In the genomic region with DNA sequence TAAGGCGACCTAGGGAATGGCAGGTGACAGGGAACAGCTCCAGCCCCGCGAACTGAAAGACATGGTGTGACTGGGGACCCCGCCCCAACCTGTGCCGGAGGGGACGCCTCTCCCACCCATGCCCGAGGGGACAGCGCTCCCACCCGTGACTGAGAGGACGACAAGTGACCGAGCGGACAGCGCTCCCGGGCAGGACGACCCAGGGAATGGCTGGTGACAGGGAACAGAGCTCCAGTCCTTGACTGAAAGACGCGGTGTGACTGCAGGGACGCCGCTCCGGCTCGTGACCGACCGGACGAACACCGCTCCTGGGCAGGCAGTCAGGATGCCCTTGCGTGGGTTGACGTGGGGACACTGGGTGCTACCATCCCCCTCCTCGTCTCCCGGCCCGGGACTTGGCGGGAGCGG, we compare ENCODE assay signal across 8 mouse cellular contexts. TPM values are rescaled to one million over a fixed set of nuclear protein-coding genes. Genes with fewer than 3 reads are reported as not detected.
A peak's percentile ranks its signal among the peaks of the same experiment; 100 is the strongest.
DNase-seq lines count a peak whose midpoint lies in the region; ATAC-seq and TF ChIP-seq lines count a peak whose summit lies in the region.

No protein-coding gene starts in this region.

- DNase-seq in urinary bladder, adult 2 months (ENCODE audit: low spot score) = peak; percentile 39
- DNase-seq in urinary bladder, postnatal 10 days (ENCODE audit: low spot score) = no peak
- no peak for DNase-seq in forebrain, embryonic 11.5 days (ENCODE audit: low spot score)
- DNase-seq in kidney, postnatal 0 days (ENCODE audit: low spot score) = peak; percentile 18
- peak; percentile 44 for DNase-seq in liver, embryonic 13.5 days
- DNase-seq in urinary bladder, postnatal 25 days (ENCODE audit: low spot score) = peak; percentile 22

- no peaks in the 10 kb centered on the region for H3K9me3 ChIP-seq in forebrain, embryonic 11.5 days (ENCODE audit: control insufficient read depth, low read length)
- no peaks in the 10 kb centered on the region for H3K9me3 ChIP-seq in heart, embryonic 15.5 days (replicated peaks)
- no peaks in the 10 kb centered on the region for H3K9me3 ChIP-seq in kidney, postnatal 0 days (replicated peaks; ENCODE audit: low read length)
- no peaks in the 10 kb centered on the region for H3K9me3 ChIP-seq in liver, embryonic 13.5 days (replicated peaks)

- peak overlapping the region; percentile 99 for H3K4me2 ChIP-seq in forebrain, embryonic 11.5 days (ENCODE audit: low read depth, low read length, severe bottlenecking)
- H3K4me2 ChIP-seq in heart, embryonic 15.5 days = peak overlapping the region; percentile 91
- peak overlapping the region; percentile 85 for H3K4me2 ChIP-seq in kidney, postnatal 0 days (ENCODE audit: low read length)
- peak overlapping the region; percentile 97 for H3K4me2 ChIP-seq in liver, embryonic 13.5 days

- H3K27me3 ChIP-seq in forebrain, embryonic 11.5 days (ENCODE audit: control insufficient read depth, insufficient read depth, low read length) = no peaks in the 10 kb centered on the region
- H3K27me3 ChIP-seq in heart, embryonic 15.5 days = no peaks in the 10 kb centered on the region
- no peaks in the 10 kb centered on the region for H3K27me3 ChIP-seq in kidney, postnatal 0 days (ENCODE audit: insufficient read depth, low read length)
- H3K27me3 ChIP-seq in liver, embryonic 13.5 days = no peaks in the 10 kb centered on the region

- WGBS in forebrain, embryonic 11.5 days = under 1% methylated on average over 31 of the region's 32 CpGs
- WGBS in heart, embryonic 15.5 days = under 1% methylated on average over 32 of the region's 32 CpGs
- under 1% methylated on average over 32 of the region's 32 CpGs for WGBS in kidney, postnatal 0 days
- under 1% methylated on average over 32 of the region's 32 CpGs for WGBS in liver, embryonic 13.5 days (ENCODE audit: insufficient replicate concordance)

- ATAC-seq in forebrain, embryonic 11.5 days (replicated peaks; ENCODE audit: low FRiP score) = 0 out of 2 replicates have a peak, but pooled peaks have one; percentile 1
- ATAC-seq in heart, embryonic 15.5 days (replicated peaks; ENCODE audit: insufficient number of reproducible peaks, insufficient read depth, low FRiP score, low read depth) = peak; percentile 10; the same call in 1 of the 2 replicates
- peak; percentile 1; the same call in 1 of the 2 replicates for ATAC-seq in kidney, postnatal 0 days (replicated peaks; ENCODE audit: low FRiP score, low read depth)
- ATAC-seq in liver, embryonic 13.5 days (ENCODE audit: low read depth) = peak; percentile 6
- ATAC-seq in monocyte, adult 5-6 weeks (replicated peaks; ENCODE audit: insufficient number of reproducible peaks, low FRiP score, low TSS enrichment, poor library complexity, severe bottlenecking) = peak; percentile 12; the same call in 1 of the 2 replicates

- peaks cover 1% of the 10 kb centered on the region; the same call in 1 of the 2 replicates for H3K4me1 ChIP-seq in forebrain, embryonic 11.5 days (replicated peaks; ENCODE audit: control insufficient read depth, insufficient read depth, low read length)
- H3K4me1 ChIP-seq in heart, embryonic 15.5 days (replicated peaks) = peaks cover 15% of the 10 kb centered on the region
- H3K4me1 ChIP-seq in kidney, postnatal 0 days (replicated peaks; ENCODE audit: insufficient read depth, low read length) = 0 out of 2 replicates have a peak, but pooled peaks cover 3% of the 10 kb centered on the region
- H3K4me1 ChIP-seq in liver, embryonic 13.5 days (replicated peaks) = peaks cover 29% of the 10 kb centered on the region

- peak overlapping the region; percentile 63 for H3K9ac ChIP-seq in forebrain, embryonic 11.5 days (ENCODE audit: low read length)
- H3K9ac ChIP-seq in heart, embryonic 15.5 days = peak overlapping the region; percentile 94
- peak overlapping the region; percentile 79 for H3K9ac ChIP-seq in kidney, postnatal 0 days (ENCODE audit: low read depth, low read length)
- peak overlapping the region; percentile 85 for H3K9ac ChIP-seq in liver, embryonic 13.5 days

- H3K4me3 ChIP-seq in forebrain, embryonic 11.5 days (ENCODE audit: low read depth, low read length) = peak overlapping the region; percentile 78
- H3K4me3 ChIP-seq in heart, embryonic 15.5 days = peak overlapping the region; percentile 96
- H3K4me3 ChIP-seq in kidney, postnatal 0 days (replicated peaks; ENCODE audit: low read depth, low read length) = peak overlapping the region; percentile 87
- peak overlapping the region; percentile 94 for H3K4me3 ChIP-seq in liver, embryonic 13.5 days (replicated peaks)

- TF ChIP-seq CTCF in kidney, postnatal 0 days (IDR thresholded peaks at IDR 0.05; ENCODE audit: low read depth) = no peak; the same call in 1 of the 2 replicates

- H3K36me3 ChIP-seq in forebrain, embryonic 11.5 days (ENCODE audit: control insufficient read depth, insufficient read depth, low read length) = no peaks in the 10 kb centered on the region
- H3K36me3 ChIP-seq in heart, embryonic 15.5 days = peaks cover 5% of the 10 kb centered on the region; the same call in 1 of the 2 replicates
- no peaks in the 10 kb centered on the region for H3K36me3 ChIP-seq in kidney, postnatal 0 days (ENCODE audit: insufficient read depth, low read length)
- peaks cover 3% of the 10 kb centered on the region; the same call in 1 of the 2 replicates for H3K36me3 ChIP-seq in liver, embryonic 13.5 days

- 0 out of 2 replicates have a peak overlapping the region, but pooled peaks have one; percentile 18 for H3K27ac ChIP-seq in forebrain, embryonic 11.5 days (ENCODE audit: low read depth, low read length)
- H3K27ac ChIP-seq in heart, embryonic 15.5 days = peak overlapping the region; percentile 99
- peak overlapping the region; percentile 96 for H3K27ac ChIP-seq in kidney, postnatal 0 days
- H3K27ac ChIP-seq in liver, embryonic 13.5 days = peak overlapping the region; percentile 87

RNA-seq across cellular contexts. Expression of a gene that starts 1.6 kb away (rescaled TPM):
- polyA plus RNA-seq in urinary bladder, adult 2 months (2012; rRNA removed) = 233 and 289 TPM in 2 replicates
- polyA plus RNA-seq in forebrain, embryonic 11.5 days (2014; fragmentation: Nextera tagmentation; extraction: Ambion mirVana) = 87.7 and 87.9 TPM in 2 replicates
- polyA plus RNA-seq in heart, embryonic 15.5 days (2015; fragmentation: Nextera tagmentation; extraction: Ambion mirVana) = 244 and 297 TPM in 2 replicates
- polyA plus RNA-seq in kidney, postnatal 0 days (2015; fragmentation: Nextera tagmentation; extraction: Ambion mirVana) = 444 and 498 TPM in 2 replicates
- 125 and 127 TPM in 2 replicates for polyA plus RNA-seq in liver, embryonic 13.5 days (2015; fragmentation: Nextera tagmentation; extraction: Ambion mirVana)
- 48.2 to 112 TPM (median 78.5 TPM) in 3 replicates for total RNA-seq in monocyte, adult 5-6 weeks (2017)

RNA-seq across cellular contexts. Expression of a gene that starts 26.6 kb away (rescaled TPM):
- polyA plus RNA-seq in urinary bladder, adult 2 months (2012; rRNA removed) = 88.8 and 142 TPM in 2 replicates
- polyA plus RNA-seq in forebrain, embryonic 11.5 days (2014; fragmentation: Nextera tagmentation; extraction: Ambion mirVana) = 54.8 and 69.1 TPM in 2 replicates
- polyA plus RNA-seq in heart, embryonic 15.5 days (2015; fragmentation: Nextera tagmentation; extraction: Ambion mirVana) = 58.6 and 64.0 TPM in 2 replicates
- 93.3 and 102 TPM in 2 replicates for polyA plus RNA-seq in kidney, postnatal 0 days (2015; fragmentation: Nextera tagmentation; extraction: Ambion mirVana)
- polyA plus RNA-seq in liver, embryonic 13.5 days (2015; fragmentation: Nextera tagmentation; extraction: Ambion mirVana) = 56.6 and 62.3 TPM in 2 replicates
- 69.2 to 137 TPM (median 73.1 TPM) in 3 replicates for total RNA-seq in monocyte, adult 5-6 weeks (2017)

RNA-seq across cellular contexts. Expression of a gene that starts 48.4 kb away (rescaled TPM):
- 0.06 and 0.10 TPM in 2 replicates for polyA plus RNA-seq in urinary bladder, adult 2 months (2012; rRNA removed)
- not detected in 2 replicates for polyA plus RNA-seq in forebrain, embryonic 11.5 days (2014; fragmentation: Nextera tagmentation; extraction: Ambion mirVana)
- polyA plus RNA-seq in heart, embryonic 15.5 days (2015; fragmentation: Nextera tagmentation; extraction: Ambion mirVana) = 0.21 and 0.41 TPM in 2 replicates
- not detected in 2 replicates for polyA plus RNA-seq in kidney, postnatal 0 days (2015; fragmentation: Nextera tagmentation; extraction: Ambion mirVana)
- 0.10 TPM in 1 of 2 replicates, not detected in the other for polyA plus RNA-seq in liver, embryonic 13.5 days (2015; fragmentation: Nextera tagmentation; extraction: Ambion mirVana)
- total RNA-seq in monocyte, adult 5-6 weeks (2017) = 8.5 to 10.9 TPM (median 9.5 TPM) in 3 replicates

RNA-seq across cellular contexts. Expression of a gene that starts 53.0 kb away (rescaled TPM):
- 0.12 and 0.18 TPM in 2 replicates for polyA plus RNA-seq in urinary bladder, adult 2 months (2012; rRNA removed)
- polyA plus RNA-seq in forebrain, embryonic 11.5 days (2014; fragmentation: Nextera tagmentation; extraction: Ambion mirVana) = 1.2 and 1.6 TPM in 2 replicates
- 0.13 and 0.47 TPM in 2 replicates for polyA plus RNA-seq in heart, embryonic 15.5 days (2015; fragmentation: Nextera tagmentation; extraction: Ambion mirVana)
- polyA plus RNA-seq in kidney, postnatal 0 days (2015; fragmentation: Nextera tagmentation; extraction: Ambion mirVana) = 0.20 and 0.28 TPM in 2 replicates
- 0.05 and 0.09 TPM in 2 replicates for polyA plus RNA-seq in liver, embryonic 13.5 days (2015; fragmentation: Nextera tagmentation; extraction: Ambion mirVana)
- 0.10 TPM in 1 of 3 replicates, not detected in the others for total RNA-seq in monocyte, adult 5-6 weeks (2017)

Comparison
In these comparisons a context has a peak if more than half of its experiments do, and no peak if none do; other contexts are left out.
1. DNase-seq: peak in urinary bladder, adult 2 months (single experiment), kidney, postnatal 0 days (single experiment), liver, embryonic 13.5 days (single experiment) and urinary bladder, postnatal 25 days (single experiment); none in urinary bladder, postnatal 10 days (single experiment) and forebrain, embryonic 11.5 days (single experiment).
2. H3K27ac ChIP-seq: peak in every context shown above with its lines; median percentile 99 in heart, embryonic 15.5 days; 96 in kidney, postnatal 0 days; 87 in liver, embryonic 13.5 days; 18 in forebrain, embryonic 11.5 days.
3. Peak in every context shown above with its lines, with median percentiles within 50 percentile points of each other: ATAC-seq, H3K4me2 ChIP-seq, H3K4me3 ChIP-seq and H3K9ac ChIP-seq.